Mouse (Mus musculus) bone marrow, adult 2 months (tissue): Measurements from ENCODE around the gene Olfr266.

Source experiments
- CTCF ChIP-seq: fragments of 200-500 bp; IDR thresholded peaks from 2 replicates; pipeline ENCODE4 v1.5.1; 2011; ENCODE audit warnings: low read length, control low read depth; ENCODE audit not compliant: control insufficient read depth, insufficient read depth
- POLR2A ChIP-seq: fragments of 200-500 bp; IDR thresholded peaks from 2 replicates; pipeline ENCODE4 v1.6.1; 2011; ENCODE audit warnings: low read depth, mild to moderate bottlenecking, control low read depth, low read length, borderline replicate concordance; ENCODE audit not compliant: control insufficient read depth

DNA sequence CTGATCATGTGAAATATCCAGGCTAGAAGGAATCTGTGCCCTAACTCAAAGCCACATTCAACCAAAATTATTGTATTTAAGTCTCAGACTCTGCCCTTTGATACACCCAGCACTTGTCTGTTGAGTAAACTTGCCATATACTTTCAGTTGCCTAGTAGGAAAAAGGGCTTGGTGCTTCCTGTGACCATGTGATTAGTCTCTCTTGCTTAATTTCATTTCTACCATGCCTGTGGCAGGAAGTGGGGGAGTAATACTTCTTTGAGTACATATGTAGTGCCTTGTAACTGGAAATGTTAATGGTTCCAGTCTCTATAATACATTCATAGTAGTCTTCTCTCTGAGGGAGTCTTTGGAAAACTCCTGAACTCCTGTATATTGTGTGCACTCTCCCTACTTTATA, 38.1 kb downstream of the Olfr266 start:
- TF ChIP-seq POLR2A (no peak), CTCF (no peak)
